ENCODE assay signal across 8 mouse cellular contexts in genomic region chr19:46086337-46086736, GRCm38 (mm10). TPM values are rescaled to one million over a fixed set of nuclear protein-coding genes. Genes with fewer than 3 reads are reported as not detected.
DNase-seq lines count a peak whose midpoint lies in the region; ATAC-seq and TF ChIP-seq lines count a peak whose summit lies in the region.

No protein-coding gene starts in this region.

- peaks cover 40% of the 10 kb centered on the region for H3K36me3 ChIP-seq in intestine, postnatal 0 days (ENCODE audit: control insufficient read depth, insufficient read depth)
- peaks cover 40% of the 10 kb centered on the region for H3K36me3 ChIP-seq in intestine, embryonic 15.5 days
- H3K36me3 ChIP-seq in embryonic facial prominence, embryonic 14.5 days (ENCODE audit: control insufficient read depth, insufficient read depth, low read length), result peaks cover 46% of the 10 kb centered on the region

- DNase-seq in ES-CJ7 (ENCODE audit: low read depth, low spot score), result peak; percentile 85
- DNase-seq in adrenal gland, postnatal 10 days, result peak; percentile 75
- DNase-seq in embryonic facial prominence, embryonic 14.5 days (ENCODE audit: low spot score), result peak; percentile 56
- peak; percentile 76 to 79 for DNase-seq in left cerebral cortex, postnatal 14 days (ENCODE audit: low spot score in 2 of 2)
- DNase-seq in naive thymus-derived CD4-positive, alpha-beta T cell, adult 2 months (ENCODE audit: low read depth), result peak; percentile 84
- no peak for DNase-seq in urinary bladder, adult 18-20 months (ENCODE audit: low spot score in 2 of 2)

- no peak overlapping the region for H3K4me2 ChIP-seq in intestine, postnatal 0 days (replicated peaks; ENCODE audit: low read depth)
- H3K4me2 ChIP-seq in intestine, embryonic 15.5 days (replicated peaks), result no peak overlapping the region
- H3K4me2 ChIP-seq in embryonic facial prominence, embryonic 14.5 days (ENCODE audit: low read depth, low read length), result no peak overlapping the region

- whole genome bisulfite sequencing in intestine, postnatal 0 days, result 57% methylated on average over 3 of the region's 3 CpGs
- 57% methylated on average over 3 of the region's 3 CpGs for WGBS in intestine, embryonic 15.5 days
- WGBS in embryonic facial prominence, embryonic 14.5 days, result 58% methylated on average over 3 of the region's 3 CpGs

- intact Hi-C loops in left cerebral cortex, postnatal 14 days (cut with DNase I), result no loop called here

- TF ChIP-seq CTCF in intestine, postnatal 0 days (IDR thresholded peaks at IDR 0.05; ENCODE audit: low read depth), result peak; percentile 80

- no peak overlapping the region for H3K9ac ChIP-seq in intestine, postnatal 0 days (ENCODE audit: low read depth, low read length)
- H3K9ac ChIP-seq in intestine, embryonic 15.5 days, result no peak overlapping the region
- no peak overlapping the region for H3K9ac ChIP-seq in embryonic facial prominence, embryonic 14.5 days (ENCODE audit: low read depth, low read length)

- no peaks in the 10 kb centered on the region for H3K27me3 ChIP-seq in intestine, postnatal 0 days (replicated peaks; ENCODE audit: control insufficient read depth, insufficient read depth, low read length)
- no peaks in the 10 kb centered on the region for H3K27me3 ChIP-seq in intestine, embryonic 15.5 days (replicated peaks)
- no peaks in the 10 kb centered on the region for H3K27me3 ChIP-seq in embryonic facial prominence, embryonic 14.5 days (replicated peaks; ENCODE audit: control insufficient read depth, insufficient read depth, low read length)

- H3K4me1 ChIP-seq in intestine, postnatal 0 days (replicated peaks; ENCODE audit: control insufficient read depth, insufficient read depth, low read length), result no peaks in the 10 kb centered on the region
- H3K4me1 ChIP-seq in intestine, embryonic 15.5 days (replicated peaks), result no peaks in the 10 kb centered on the region
- no peaks in the 10 kb centered on the region for H3K4me1 ChIP-seq in embryonic facial prominence, embryonic 14.5 days (ENCODE audit: control insufficient read depth, insufficient read depth, low read length)

- no peak overlapping the region for H3K4me3 ChIP-seq in intestine, postnatal 0 days (ENCODE audit: low read depth, low read length)
- no peak overlapping the region for H3K4me3 ChIP-seq in intestine, embryonic 15.5 days (replicated peaks)
- H3K4me3 ChIP-seq in embryonic facial prominence, embryonic 14.5 days (ENCODE audit: low read depth, low read length), result no peak overlapping the region

- no peaks in the 10 kb centered on the region for H3K9me3 ChIP-seq in intestine, postnatal 0 days (ENCODE audit: control insufficient read depth)
- H3K9me3 ChIP-seq in intestine, embryonic 15.5 days, result no peaks in the 10 kb centered on the region
- H3K9me3 ChIP-seq in embryonic facial prominence, embryonic 14.5 days (ENCODE audit: control insufficient read depth, low read length), result no peaks in the 10 kb centered on the region

- no peak for ATAC-seq in intestine, postnatal 0 days
- ATAC-seq in intestine, embryonic 15.5 days, result no peak
- no peak for ATAC-seq in embryonic facial prominence, embryonic 14.5 days (ENCODE audit: low read depth)

- H3K27ac ChIP-seq in intestine, postnatal 0 days (ENCODE audit: low read depth, low read length), result no peak overlapping the region
- no peak overlapping the region for H3K27ac ChIP-seq in intestine, embryonic 15.5 days
- H3K27ac ChIP-seq in embryonic facial prominence, embryonic 14.5 days (replicated peaks; ENCODE audit: low read depth, low read length), result no peak overlapping the region

RNA-seq across cellular contexts. Expression of gene Nolc1, which starts 10.7 kb away (rescaled TPM):
- polyA plus RNA-seq in intestine, postnatal 0 days (2015; fragmentation: Nextera tagmentation; extraction: Ambion mirVana), result 22.2 and 25.1 TPM in 2 replicates
- 99.0 and 107 TPM in 2 replicates for polyA plus RNA-seq in intestine, embryonic 15.5 days (2015; fragmentation: Nextera tagmentation; extraction: Ambion mirVana)
- 10 to 100 TPM; 38.8 to 45.0 TPM for total RNA-seq in adrenal gland, postnatal 10 days (2021)
- polyA plus RNA-seq in embryonic facial prominence, embryonic 14.5 days (2014; fragmentation: Nextera tagmentation; extraction: Ambion mirVana), result 77.1 and 82.2 TPM in 2 replicates
- 10 to 100 TPM; 37.6 to 38.8 TPM for total RNA-seq in left cerebral cortex, postnatal 14 days (2021)

RNA-seq across cellular contexts. Expression of gene Ldb1, which starts 41.3 kb away (rescaled TPM):
- 31.0 and 35.5 TPM in 2 replicates for polyA plus RNA-seq in intestine, postnatal 0 days (2015; fragmentation: Nextera tagmentation; extraction: Ambion mirVana)
- polyA plus RNA-seq in intestine, embryonic 15.5 days (2015; fragmentation: Nextera tagmentation; extraction: Ambion mirVana), result 53.2 and 57.8 TPM in 2 replicates
- 10 to 100 TPM; 75.3 to 92.1 TPM for total RNA-seq in adrenal gland, postnatal 10 days (2021)
- polyA plus RNA-seq in embryonic facial prominence, embryonic 14.5 days (2014; fragmentation: Nextera tagmentation; extraction: Ambion mirVana), result 80.6 and 82.0 TPM in 2 replicates
- total RNA-seq in left cerebral cortex, postnatal 14 days (2021), result 100 to 1,000 TPM in 1 of 2 experiments, 10 to 100 TPM in 1; 89.7 to 101 TPM

RNA-seq across cellular contexts. Expression of gene Pprc1, which starts 41.7 kb away (rescaled TPM):
- 8.3 and 8.8 TPM in 2 replicates for polyA plus RNA-seq in intestine, postnatal 0 days (2015; fragmentation: Nextera tagmentation; extraction: Ambion mirVana)
- polyA plus RNA-seq in intestine, embryonic 15.5 days (2015; fragmentation: Nextera tagmentation; extraction: Ambion mirVana), result 31.0 and 36.5 TPM in 2 replicates
- total RNA-seq in adrenal gland, postnatal 10 days (2021), result 10 to 100 TPM; 23.5 to 36.5 TPM
- polyA plus RNA-seq in embryonic facial prominence, embryonic 14.5 days (2014; fragmentation: Nextera tagmentation; extraction: Ambion mirVana), result 41.8 and 41.9 TPM in 2 replicates
- 10 to 100 TPM; 26.6 to 28.5 TPM for total RNA-seq in left cerebral cortex, postnatal 14 days (2021)

RNA-seq across cellular contexts. Expression of gene Elovl3, which starts 45.4 kb away (rescaled TPM):
- polyA plus RNA-seq in intestine, postnatal 0 days (2015; fragmentation: Nextera tagmentation; extraction: Ambion mirVana), result not detected in 2 replicates
- not detected in 2 replicates for polyA plus RNA-seq in intestine, embryonic 15.5 days (2015; fragmentation: Nextera tagmentation; extraction: Ambion mirVana)
- total RNA-seq in adrenal gland, postnatal 10 days (2021), result 10 to 100 TPM in 1 of 2 experiments, 1 to 10 TPM in 1; 6.1 to 10.3 TPM
- 1.1 and 1.4 TPM in 2 replicates for polyA plus RNA-seq in embryonic facial prominence, embryonic 14.5 days (2014; fragmentation: Nextera tagmentation; extraction: Ambion mirVana)
- total RNA-seq in left cerebral cortex, postnatal 14 days (2021), result not detected

Comparison
In these comparisons a context has a peak if more than half of its experiments do, and no peak if none do; other contexts are left out.
1. DNase-seq: peak in ES-CJ7 (single experiment), adrenal gland, postnatal 10 days (single experiment), embryonic facial prominence, embryonic 14.5 days (single experiment), left cerebral cortex, postnatal 14 days (2 of 2) and naive thymus-derived CD4-positive, alpha-beta T cell, adult 2 months (single experiment); none in urinary bladder, adult 18-20 months (0 of 2).